Mouse (Mus musculus) midbrain, embryonic 15.5 days (tissue): Measurements from ENCODE around the gene Fbln5. TPM values are rescaled to one million over a fixed set of nuclear protein-coding genes. Genes with fewer than 3 reads are reported as not detected.

Experiments used
- ATAC-seq: fragments of 200-750 bp; cut with Nextera tagmentation; replicated peaks from 2 replicates; pipeline ENCODE4 v1.8.0; 2017; ENCODE audit warnings: moderate TSS enrichment
- H3K27ac ChIP-seq: fragments of 300-500 bp; sonication (generic); 2 replicates; pipeline ENCODE4 v1.5.1; 2015; ENCODE audit warnings: mild to moderate bottlenecking, inconsistent platforms
- H3K27me3 ChIP-seq: fragments of 300-500 bp; sonication (generic); replicated peaks from 2 replicates; pipeline ENCODE4 v1.6.1; 2015; ENCODE audit warnings: inconsistent platforms
- H3K36me3 ChIP-seq: fragments of 300-500 bp; sonication (generic); replicated peaks from 2 replicates; pipeline ENCODE4 v1.6.1; 2015; ENCODE audit warnings: inconsistent platforms
- H3K4me1 ChIP-seq: fragments of 300-500 bp; sonication (generic); 2 replicates; pipeline ENCODE4 v1.6.1; 2015; ENCODE audit warnings: inconsistent platforms
- H3K4me2 ChIP-seq: fragments of 300-500 bp; sonication (generic); 2 replicates; pipeline ENCODE4 v1.6.1; 2015; ENCODE audit warnings: inconsistent platforms, mild to moderate bottlenecking, moderate library complexity
- H3K4me3 ChIP-seq: fragments of 300-500 bp; sonication (generic); 2 replicates; pipeline ENCODE4 v1.5.1; 2015; ENCODE audit warnings: mild to moderate bottlenecking, inconsistent platforms
- H3K9ac ChIP-seq: fragments of 300-500 bp; sonication (generic); 2 replicates; pipeline ENCODE4 v1.6.1; 2015; ENCODE audit warnings: mild to moderate bottlenecking, inconsistent platforms
- H3K9me3 ChIP-seq: fragments of 300-500 bp; sonication (generic); 2 replicates; pipeline ENCODE4 v1.6.1; 2016; ENCODE audit warnings: inconsistent platforms
- WGBS: fragments of 180-500 bp; shearing (Covaris S2); methylation state at CpG from one replicate; pipeline ENCODE4 v1.1.7; 2015; ENCODE audit warnings: mixed read lengths; 5-methylcytosine and 5-hydroxymethylcytosine counted together
- polyA plus RNA-seq: library from polyadenylated mRNA; unstranded; fragments of >200 nt; fragmentation: Nextera tagmentation; extraction: Ambion mirVana; gene quantifications from 2 replicates; pipeline ENCODE4 v1.2.1, GENCODE M21; 2015

Fbln5 gene
- polyA plus RNA-seq, 1 experiment from 2014 or later, result 10.1 TPM

- H3K9me3 ChIP-seq, result no peaks in the 10 kb centered on the region
- H3K9ac ChIP-seq, result no peak overlapping the region
- no peak overlapping the region for H3K4me3 ChIP-seq
- no peaks in the 10 kb centered on the region for H3K36me3 ChIP-seq
- H3K27ac ChIP-seq, result no peak overlapping the region
- H3K4me1 ChIP-seq, result no peaks in the 10 kb centered on the region
- ATAC-seq, result no peak
- H3K4me2 ChIP-seq, result no peak overlapping the region
- WGBS, result 79% methylated on average over 5 of the region's 5 CpGs
- no peaks in the 10 kb centered on the region for H3K27me3 ChIP-seq
These were observed 17.1 kb downstream of the Fbln5 start for GRCm38 (mm10) chr12:101801744-101802143.

GRCm38 (mm10) chr12:101801051-101801450, 17.8 kb downstream of the Fbln5 start:
- H3K27ac ChIP-seq, result no peak overlapping the region
- no peak overlapping the region for H3K4me3 ChIP-seq
- ATAC-seq, result no peak
- no peaks in the 10 kb centered on the region for H3K27me3 ChIP-seq
- no peak overlapping the region for H3K4me2 ChIP-seq
- WGBS, result 73% methylated on average over 3 of the region's 3 CpGs
- no peaks in the 10 kb centered on the region for H3K9me3 ChIP-seq
- H3K36me3 ChIP-seq, result no peaks in the 10 kb centered on the region
- no peak overlapping the region for H3K9ac ChIP-seq
- H3K4me1 ChIP-seq, result no peaks in the 10 kb centered on the region

GRCm38 (mm10) chr12:101798189-101798922, 20.5 kb downstream of the Fbln5 start:
- 81% methylated on average over 7 of the region's 7 CpGs for WGBS
- no peaks in the 10 kb centered on the region for H3K4me1 ChIP-seq
- H3K27ac ChIP-seq, result no peak overlapping the region
- no peak overlapping the region for H3K9ac ChIP-seq
- no peaks in the 10 kb centered on the region for H3K27me3 ChIP-seq
- H3K4me3 ChIP-seq, result no peak overlapping the region
- ATAC-seq, result no peak
- no peak overlapping the region for H3K4me2 ChIP-seq
- H3K9me3 ChIP-seq, result no peaks in the 10 kb centered on the region
- H3K36me3 ChIP-seq, result no peaks in the 10 kb centered on the region

DNA sequence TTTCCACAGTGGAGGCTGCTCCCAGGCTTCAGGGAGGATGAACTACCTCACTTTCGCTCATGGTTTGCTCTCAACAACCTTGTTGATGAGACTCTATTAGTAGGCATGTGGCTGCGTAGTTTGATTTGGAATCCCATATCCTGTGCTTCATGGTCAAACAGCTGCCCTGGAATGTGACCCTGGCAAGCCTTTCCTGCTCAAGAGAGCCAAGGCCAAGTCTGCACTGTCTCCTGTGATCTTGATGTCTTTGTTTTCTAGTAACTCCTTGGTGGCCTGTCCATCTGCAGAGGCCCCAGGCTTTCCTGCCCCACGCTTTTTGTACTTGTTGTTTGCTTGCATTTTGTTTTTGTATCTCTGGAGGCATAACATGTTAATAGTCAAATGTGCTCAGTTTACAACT, 24.4 kb downstream of the Fbln5 start:
- Histone ChIP-seq H3K36me3 (no peaks in the 10 kb centered on the region), H3K9me3 (no peaks in the 10 kb centered on the region), H3K4me1 (no peaks in the 10 kb centered on the region), H3K27ac (no peak overlapping the region), H3K4me2 (no peak overlapping the region), H3K9ac (no peak overlapping the region), H3K4me3 (no peak overlapping the region), H3K27me3 (no peaks in the 10 kb centered on the region)
- no peak for ATAC-seq
- 88% methylated on average over 3 of the region's 3 CpGs for WGBS

DNA sequence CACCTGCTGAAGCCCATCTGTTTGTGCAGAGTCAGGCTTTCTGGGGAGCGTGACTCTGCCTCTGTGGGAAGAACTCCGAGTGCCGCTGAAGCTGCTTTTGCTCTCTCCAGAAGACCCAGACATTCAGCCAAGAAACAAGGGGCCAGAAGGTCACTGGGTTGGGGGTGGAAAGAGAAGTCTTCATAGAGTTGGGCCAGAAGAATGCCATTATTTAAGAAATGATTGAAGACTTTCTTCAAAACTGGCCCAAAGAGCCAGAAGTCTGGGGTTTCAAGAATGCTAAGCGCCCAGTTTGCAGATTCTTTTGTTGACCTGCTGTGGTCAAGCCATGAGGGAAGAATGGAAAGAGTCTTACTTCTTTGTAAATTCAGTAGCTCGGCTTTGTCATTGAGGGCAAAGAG, 25.6 kb downstream of the Fbln5 start:
- ATAC-seq, result no peak
- Histone ChIP-seq H3K9ac (no peak overlapping the region), H3K27me3 (no peaks in the 10 kb centered on the region), H3K4me3 (no peak overlapping the region), H3K36me3 (no peaks in the 10 kb centered on the region), H3K9me3 (no peaks in the 10 kb centered on the region), H3K4me1 (no peaks in the 10 kb centered on the region), H3K27ac (no peak overlapping the region), H3K4me2 (no peak overlapping the region)
- 81% methylated on average over 5 of the region's 5 CpGs for WGBS

- H3K4me1 ChIP-seq, result no peaks in the 10 kb centered on the region
These were observed 26.2 kb downstream of the Fbln5 start for GRCm38 (mm10) chr12:101792684-101793083.

GRCm38 (mm10) chr12:101789767-101790166, 29.1 kb downstream of the Fbln5 start:
- Histone ChIP-seq H3K27me3 (no peaks in the 10 kb centered on the region), H3K9ac (no peak overlapping the region), H3K9me3 (no peaks in the 10 kb centered on the region), H3K27ac (no peak overlapping the region), H3K4me3 (no peak overlapping the region), H3K4me1 (no peaks in the 10 kb centered on the region), H3K4me2 (no peak overlapping the region), H3K36me3 (no peaks in the 10 kb centered on the region)
- ATAC-seq, result no peak
- WGBS, result 98% methylated on average over 3 of the region's 3 CpGs

More at GRCm38 (mm10) chr12:101792684-101793083, 26.2 kb downstream of the Fbln5 start:
- Histone ChIP-seq H3K9ac (no peak overlapping the region), H3K27me3 (no peaks in the 10 kb centered on the region), H3K27ac (no peak overlapping the region), H3K4me3 (no peak overlapping the region), H3K4me2 (no peak overlapping the region), H3K9me3 (no peaks in the 10 kb centered on the region), H3K36me3 (no peaks in the 10 kb centered on the region)
- 90% methylated on average over 4 of the region's 4 CpGs for WGBS
- no peak for ATAC-seq

GRCm38 (mm10) chr12:101789250-101789649, 29.6 kb downstream of the Fbln5 start:
- Histone ChIP-seq H3K36me3 (no peaks in the 10 kb centered on the region), H3K9ac (no peak overlapping the region), H3K27ac (no peak overlapping the region), H3K27me3 (no peaks in the 10 kb centered on the region), H3K4me2 (no peak overlapping the region), H3K4me3 (no peak overlapping the region), H3K4me1 (no peaks in the 10 kb centered on the region), H3K9me3 (no peaks in the 10 kb centered on the region)
- ATAC-seq, result no peak
- 78% methylated on average over 3 of the region's 3 CpGs for WGBS

GRCm38 (mm10) chr12:101782787-101783186, 36.1 kb downstream of the Fbln5 start:
- Histone ChIP-seq H3K4me1 (no peaks in the 10 kb centered on the region), H3K9me3 (no peaks in the 10 kb centered on the region), H3K4me3 (no peak overlapping the region), H3K27ac (no peak overlapping the region), H3K36me3 (no peaks in the 10 kb centered on the region), H3K27me3 (no peaks in the 10 kb centered on the region), H3K9ac (no peak overlapping the region), H3K4me2 (no peak overlapping the region)
- WGBS, result 64% methylated on average over 2 of the region's 2 CpGs
- no peak for ATAC-seq

- Histone ChIP-seq H3K4me2 (no peak overlapping the region), H3K4me3 (no peak overlapping the region), H3K9ac (no peak overlapping the region), H3K9me3 (no peaks in the 10 kb centered on the region), H3K27ac (no peak overlapping the region), H3K36me3 (no peaks in the 10 kb centered on the region), H3K4me1 (no peaks in the 10 kb centered on the region), H3K27me3 (no peaks in the 10 kb centered on the region)
- WGBS, result 78% methylated on average over 5 of the region's 5 CpGs
- no peak for ATAC-seq
These were observed 37.9 kb downstream of the Fbln5 start for GRCm38 (mm10) chr12:101780915-101781314.

DNA sequence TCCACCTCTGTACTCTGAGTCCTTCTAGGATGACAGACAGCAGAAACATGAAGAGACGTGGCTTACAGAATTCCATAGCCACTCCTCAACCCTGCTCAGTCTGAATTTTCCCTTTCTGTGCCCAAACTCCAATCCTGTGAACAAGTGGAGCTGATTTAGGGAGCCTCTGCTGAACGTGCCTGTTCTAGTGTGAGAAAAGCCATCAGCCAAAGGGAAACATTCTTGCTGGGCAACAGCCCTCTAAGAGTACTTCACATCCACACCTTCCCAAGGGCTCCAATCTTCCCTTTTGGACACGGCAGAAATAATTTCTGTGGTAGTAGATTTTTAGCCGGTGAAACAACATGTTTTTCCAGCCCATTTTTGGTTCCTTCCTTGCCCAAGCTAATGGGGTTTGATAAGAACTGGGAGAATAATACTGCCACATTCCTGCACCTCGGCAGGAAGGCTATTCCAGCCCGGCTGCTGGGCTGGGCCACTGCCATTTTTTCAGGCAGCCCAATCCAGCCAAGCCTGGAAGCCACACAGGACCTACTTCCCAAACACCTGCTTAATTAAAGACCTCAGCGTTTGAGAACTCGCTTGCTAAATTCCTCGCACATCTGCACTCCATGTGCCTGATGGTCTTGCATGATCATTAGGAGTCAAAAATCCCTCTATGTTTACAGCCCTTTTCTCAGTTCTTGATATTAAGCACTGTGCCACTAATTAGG, 41.1 kb downstream of the Fbln5 start:
- H3K27ac ChIP-seq, result no peak overlapping the region
- no peaks in the 10 kb centered on the region for H3K4me1 ChIP-seq
- H3K27me3 ChIP-seq, result no peaks in the 10 kb centered on the region
- H3K36me3 ChIP-seq, result no peaks in the 10 kb centered on the region
- H3K9ac ChIP-seq, result no peak overlapping the region
- 68% methylated on average over 9 of the region's 9 CpGs for WGBS
- H3K4me3 ChIP-seq, result no peak overlapping the region
- no peak overlapping the region for H3K4me2 ChIP-seq
- H3K9me3 ChIP-seq, result no peaks in the 10 kb centered on the region
- ATAC-seq, result no peak

DNA sequence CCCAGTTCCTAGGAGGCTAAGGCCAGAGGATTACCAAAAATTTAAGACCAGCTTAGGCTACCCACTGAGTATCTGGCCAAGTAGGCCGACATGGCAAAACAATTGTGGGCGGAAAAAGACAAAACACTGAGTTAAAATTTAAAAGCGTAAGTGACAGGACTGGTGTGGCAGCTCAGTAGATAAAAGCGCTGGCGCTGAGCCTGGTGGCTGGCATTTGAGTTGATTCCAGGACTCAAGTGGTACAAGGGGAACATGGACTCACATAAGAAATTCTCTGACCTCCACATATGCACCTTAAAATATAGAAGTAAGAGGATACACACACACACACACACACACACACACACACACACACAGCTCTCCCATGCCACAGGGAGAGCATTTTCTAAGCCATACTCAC, 42.5 kb downstream of the Fbln5 start:
- ATAC-seq, result no peak
- no peak overlapping the region for H3K9ac ChIP-seq
- WGBS, result 73% methylated on average over 5 of the region's 5 CpGs

GRCm38 (mm10) chr12:101774116-101774515, 44.7 kb downstream of the Fbln5 start:
- no peaks in the 10 kb centered on the region for H3K4me1 ChIP-seq
- H3K9ac ChIP-seq, result no peak overlapping the region
- no peaks in the 10 kb centered on the region for H3K27me3 ChIP-seq
- ATAC-seq, result no peak
- no peak overlapping the region for H3K4me3 ChIP-seq
- 65% methylated on average over 4 of the region's 4 CpGs for WGBS
- no peak overlapping the region for H3K27ac ChIP-seq
- no peak overlapping the region for H3K4me2 ChIP-seq
- no peaks in the 10 kb centered on the region for H3K9me3 ChIP-seq
- no peaks in the 10 kb centered on the region for H3K36me3 ChIP-seq

More for the DNA sequence above, 42.5 kb downstream of the Fbln5 start:
- Histone ChIP-seq H3K27me3 (no peaks in the 10 kb centered on the region), H3K27ac (no peak overlapping the region), H3K36me3 (no peaks in the 10 kb centered on the region), H3K9me3 (no peaks in the 10 kb centered on the region), H3K4me2 (no peak overlapping the region), H3K4me1 (no peaks in the 10 kb centered on the region), H3K4me3 (no peak overlapping the region)
